Comparison of ENCODE assay signal across 8 mouse cellular contexts in genomic region chr17:34971694-34972068, GRCm38 (mm10). TPM values are rescaled to one million over a fixed set of nuclear protein-coding genes. Genes with fewer than 3 reads are reported as not detected.
DNase-seq lines count a peak whose midpoint lies in the region; ATAC-seq and TF ChIP-seq lines count a peak whose summit lies in the region.
"Not testable (repeated sequence)": the region's sequence is repeated elsewhere in the genome, so short reads cannot be mapped to it uniquely, and the experiment has no call there.

No protein-coding gene starts in this region.

- peak overlapping the region; percentile 31 for H3K4me3 ChIP-seq in cortical plate, adult 2 months (ENCODE audit: insufficient read depth, low read length)
- peak overlapping the region; percentile 40 for H3K4me3 ChIP-seq in forebrain, embryonic 13.5 days
- H3K4me3 ChIP-seq in heart, embryonic 15.5 days = peak overlapping the region; percentile 54
- peak overlapping the region; percentile 34 for H3K4me3 ChIP-seq in intestine, embryonic 15.5 days (replicated peaks)
- H3K4me3 ChIP-seq in limb, embryonic 12.5 days (replicated peaks) = peak overlapping the region; percentile 42
- peak overlapping the region; percentile 33; the same call in 1 of the 2 replicates for H3K4me3 ChIP-seq in lung, embryonic 14.5 days (ENCODE audit: low read depth, low read length)
- peak overlapping the region; percentile 39 for H3K4me3 ChIP-seq in midbrain, embryonic 16.5 days (ENCODE audit: low read depth, low read length)
- H3K4me3 ChIP-seq in stomach, embryonic 16.5 days (replicated peaks; ENCODE audit: low read length) = peak overlapping the region; percentile 42

- H3K27ac ChIP-seq in cortical plate, adult 2 months (ENCODE audit: insufficient read depth, low read length); forebrain, embryonic 13.5 days; heart, embryonic 15.5 days; intestine, embryonic 15.5 days; limb, embryonic 12.5 days; lung, embryonic 14.5 days (ENCODE audit: low read depth); midbrain, embryonic 16.5 days (ENCODE audit: low read length); stomach, embryonic 16.5 days (ENCODE audit: low read length): not testable (repeated sequence)

- TF ChIP-seq CTCF in cortical plate, adult 2 months (IDR thresholded peaks at IDR 0.05; ENCODE audit: extremely low read depth, insufficient read depth, low read length); lung, embryonic 14.5 days (IDR thresholded peaks at IDR 0.05; ENCODE audit: low read depth): not testable (repeated sequence)

- ATAC-seq in forebrain, embryonic 13.5 days; heart, embryonic 15.5 days (replicated peaks; ENCODE audit: insufficient number of reproducible peaks, insufficient read depth, low FRiP score, low read depth); lung, embryonic 14.5 days (ENCODE audit: insufficient read depth): not testable (repeated sequence)
- peak; percentile 68 for ATAC-seq in intestine, embryonic 15.5 days
- ATAC-seq in limb, embryonic 12.5 days (ENCODE audit: insufficient number of reproducible peaks, insufficient read depth, low FRiP score, low TSS enrichment, low read depth) = peak; percentile 40; the same call in 1 of the 2 replicates
- peak; percentile 46 for ATAC-seq in midbrain, embryonic 16.5 days
- ATAC-seq in stomach, embryonic 16.5 days (ENCODE audit: insufficient read depth, low FRiP score) = peak; percentile 44

- WGBS in forebrain, embryonic 13.5 days = 0% methylated on average over 14 of the region's 43 CpGs
- WGBS in heart, embryonic 15.5 days = under 1% methylated on average over 18 of the region's 43 CpGs
- WGBS in intestine, embryonic 15.5 days = under 1% methylated on average over 32 of the region's 43 CpGs
- 4% methylated on average over 28 of the region's 43 CpGs for WGBS in limb, embryonic 12.5 days
- WGBS in lung, embryonic 14.5 days = 0% methylated on average over 28 of the region's 43 CpGs
- WGBS in midbrain, embryonic 16.5 days = under 1% methylated on average over 19 of the region's 43 CpGs
- 3% methylated on average over 22 of the region's 43 CpGs for WGBS in stomach, embryonic 16.5 days

- H3K4me1 ChIP-seq in cortical plate, adult 2 months (ENCODE audit: control insufficient read depth, insufficient read depth, low read length); forebrain, embryonic 13.5 days; heart, embryonic 15.5 days (replicated peaks); intestine, embryonic 15.5 days (replicated peaks); limb, embryonic 12.5 days (replicated peaks); lung, embryonic 14.5 days (ENCODE audit: insufficient read depth); midbrain, embryonic 16.5 days (ENCODE audit: control insufficient read depth, insufficient read depth, low read length); stomach, embryonic 16.5 days (ENCODE audit: control insufficient read depth, insufficient read depth, low read length): not testable (repeated sequence)

- DNase-seq in lung, embryonic 14.5 days = not testable (repeated sequence)

- not testable (repeated sequence) for H3K36me3 ChIP-seq in forebrain, embryonic 13.5 days (ENCODE audit: poor library complexity, severe bottlenecking); heart, embryonic 15.5 days; intestine, embryonic 15.5 days; limb, embryonic 12.5 days; lung, embryonic 14.5 days (ENCODE audit: insufficient read depth); midbrain, embryonic 16.5 days (ENCODE audit: control insufficient read depth, insufficient read depth, low read length); stomach, embryonic 16.5 days (ENCODE audit: control insufficient read depth, insufficient read depth, low read length)

- peak overlapping the region; percentile 79 for H3K4me2 ChIP-seq in forebrain, embryonic 13.5 days
- peak overlapping the region; percentile 80 for H3K4me2 ChIP-seq in heart, embryonic 15.5 days
- H3K4me2 ChIP-seq in intestine, embryonic 15.5 days (replicated peaks) = peak overlapping the region; percentile 77
- H3K4me2 ChIP-seq in limb, embryonic 12.5 days = peak overlapping the region; percentile 77
- H3K4me2 ChIP-seq in lung, embryonic 14.5 days = peak overlapping the region; percentile 82
- peak overlapping the region; percentile 77 for H3K4me2 ChIP-seq in midbrain, embryonic 16.5 days (ENCODE audit: low read length)
- H3K4me2 ChIP-seq in stomach, embryonic 16.5 days (ENCODE audit: low read depth, low read length) = peak overlapping the region; percentile 69

- not testable (repeated sequence) for TF ChIP-seq POLR2A in cortical plate, adult 2 months (IDR thresholded peaks at IDR 0.05; ENCODE audit: extremely low read depth, insufficient read depth, low read length)

- peaks cover 39% of the 10 kb centered on the region for H3K27me3 ChIP-seq in forebrain, embryonic 13.5 days
- peaks cover 23% of the 10 kb centered on the region for H3K27me3 ChIP-seq in heart, embryonic 15.5 days
- peaks cover 21% of the 10 kb centered on the region for H3K27me3 ChIP-seq in intestine, embryonic 15.5 days (replicated peaks)
- peaks cover 36% of the 10 kb centered on the region for H3K27me3 ChIP-seq in limb, embryonic 12.5 days
- H3K27me3 ChIP-seq in lung, embryonic 14.5 days (ENCODE audit: insufficient read depth, low read length) = peaks cover 25% of the 10 kb centered on the region
- peaks cover 22% of the 10 kb centered on the region for H3K27me3 ChIP-seq in midbrain, embryonic 16.5 days (ENCODE audit: control insufficient read depth, insufficient read depth, low read depth, low read length)
- H3K27me3 ChIP-seq in stomach, embryonic 16.5 days (ENCODE audit: control insufficient read depth, insufficient read depth, low read length) = peaks cover 19% of the 10 kb centered on the region

- H3K9ac ChIP-seq in forebrain, embryonic 13.5 days = 0 out of 2 replicates have a peak overlapping the region, but pooled peaks have one; percentile 48
- not testable (repeated sequence) for H3K9ac ChIP-seq in heart, embryonic 15.5 days; intestine, embryonic 15.5 days; limb, embryonic 12.5 days (replicated peaks); lung, embryonic 14.5 days; stomach, embryonic 16.5 days (ENCODE audit: low read length)
- H3K9ac ChIP-seq in midbrain, embryonic 16.5 days (ENCODE audit: low read depth, low read length) = 0 out of 2 replicates have a peak overlapping the region, but pooled peaks have one; percentile 44

- not testable (repeated sequence) for H3K9me3 ChIP-seq in forebrain, embryonic 13.5 days (replicated peaks); heart, embryonic 15.5 days (replicated peaks); intestine, embryonic 15.5 days; limb, embryonic 12.5 days; lung, embryonic 14.5 days (ENCODE audit: low read depth, low read length); midbrain, embryonic 16.5 days (replicated peaks; ENCODE audit: control insufficient read depth, low read length, poor library complexity, severe bottlenecking); stomach, embryonic 16.5 days (replicated peaks; ENCODE audit: control insufficient read depth, low read length)

RNA-seq across cellular contexts. Expression of gene Hspa1a, which starts 0.3 kb away (rescaled TPM):
- 12.0 and 14.0 TPM in 2 replicates for polyA plus RNA-seq in cortical plate, adult 2 months (2012; rRNA removed)
- polyA plus RNA-seq in forebrain, embryonic 13.5 days (2015; fragmentation: Nextera tagmentation; extraction: Ambion mirVana) = 1.5 and 1.6 TPM in 2 replicates
- 3.5 and 4.8 TPM in 2 replicates for polyA plus RNA-seq in heart, embryonic 15.5 days (2015; fragmentation: Nextera tagmentation; extraction: Ambion mirVana)
- 6.2 and 6.3 TPM in 2 replicates for polyA plus RNA-seq in intestine, embryonic 15.5 days (2015; fragmentation: Nextera tagmentation; extraction: Ambion mirVana)
- polyA plus RNA-seq in limb, embryonic 12.5 days (2016; fragmentation: Nextera tagmentation; extraction: Ambion mirVana) = 1.9 and 2.0 TPM in 2 replicates
- 2.0 and 2.1 TPM in 2 replicates for polyA plus RNA-seq in lung, embryonic 14.5 days (2014; fragmentation: Nextera tagmentation; extraction: Ambion mirVana)
- 13.4 and 19.3 TPM in 2 replicates for polyA plus RNA-seq in midbrain, embryonic 16.5 days (2015; fragmentation: Nextera tagmentation; extraction: Ambion mirVana)
- polyA plus RNA-seq in stomach, embryonic 16.5 days (2015; fragmentation: Nextera tagmentation; extraction: Ambion mirVana) = 13.7 and 16.3 TPM in 2 replicates

RNA-seq across cellular contexts. Expression of gene Hspa1l, which starts 0.8 kb away (rescaled TPM):
- polyA plus RNA-seq in cortical plate, adult 2 months (2012; rRNA removed) = 0.50 and 0.59 TPM in 2 replicates
- 1.00 and 1.3 TPM in 2 replicates for polyA plus RNA-seq in forebrain, embryonic 13.5 days (2015; fragmentation: Nextera tagmentation; extraction: Ambion mirVana)
- 2.1 and 2.6 TPM in 2 replicates for polyA plus RNA-seq in heart, embryonic 15.5 days (2015; fragmentation: Nextera tagmentation; extraction: Ambion mirVana)
- polyA plus RNA-seq in intestine, embryonic 15.5 days (2015; fragmentation: Nextera tagmentation; extraction: Ambion mirVana) = 0.16 and 0.78 TPM in 2 replicates
- polyA plus RNA-seq in limb, embryonic 12.5 days (2016; fragmentation: Nextera tagmentation; extraction: Ambion mirVana) = 1.0 and 1.1 TPM in 2 replicates
- 0.83 and 1.1 TPM in 2 replicates for polyA plus RNA-seq in lung, embryonic 14.5 days (2014; fragmentation: Nextera tagmentation; extraction: Ambion mirVana)
- 2.0 and 2.4 TPM in 2 replicates for polyA plus RNA-seq in midbrain, embryonic 16.5 days (2015; fragmentation: Nextera tagmentation; extraction: Ambion mirVana)
- 0.96 and 1.4 TPM in 2 replicates for polyA plus RNA-seq in stomach, embryonic 16.5 days (2015; fragmentation: Nextera tagmentation; extraction: Ambion mirVana)

RNA-seq across cellular contexts. Expression of gene Gm20481, which starts 2.0 kb away (rescaled TPM):
- polyA plus RNA-seq in cortical plate, adult 2 months (2012; rRNA removed) = not detected in 2 replicates
- polyA plus RNA-seq in forebrain, embryonic 13.5 days (2015; fragmentation: Nextera tagmentation; extraction: Ambion mirVana) = not detected in 2 replicates
- polyA plus RNA-seq in heart, embryonic 15.5 days (2015; fragmentation: Nextera tagmentation; extraction: Ambion mirVana) = not detected in 2 replicates
- polyA plus RNA-seq in intestine, embryonic 15.5 days (2015; fragmentation: Nextera tagmentation; extraction: Ambion mirVana) = not detected in 2 replicates
- polyA plus RNA-seq in limb, embryonic 12.5 days (2016; fragmentation: Nextera tagmentation; extraction: Ambion mirVana) = not detected in 2 replicates
- polyA plus RNA-seq in lung, embryonic 14.5 days (2014; fragmentation: Nextera tagmentation; extraction: Ambion mirVana) = 1.3 TPM in 1 of 2 replicates, not detected in the other
- polyA plus RNA-seq in midbrain, embryonic 16.5 days (2015; fragmentation: Nextera tagmentation; extraction: Ambion mirVana) = not detected in 2 replicates
- 0.27 TPM in 1 of 2 replicates, not detected in the other for polyA plus RNA-seq in stomach, embryonic 16.5 days (2015; fragmentation: Nextera tagmentation; extraction: Ambion mirVana)

RNA-seq across cellular contexts. Expression of gene Lsm2, which starts 10.0 kb away (rescaled TPM):
- 36.9 and 37.2 TPM in 2 replicates for polyA plus RNA-seq in cortical plate, adult 2 months (2012; rRNA removed)
- 203 and 213 TPM in 2 replicates for polyA plus RNA-seq in forebrain, embryonic 13.5 days (2015; fragmentation: Nextera tagmentation; extraction: Ambion mirVana)
- polyA plus RNA-seq in heart, embryonic 15.5 days (2015; fragmentation: Nextera tagmentation; extraction: Ambion mirVana) = 116 and 132 TPM in 2 replicates
- 187 and 190 TPM in 2 replicates for polyA plus RNA-seq in intestine, embryonic 15.5 days (2015; fragmentation: Nextera tagmentation; extraction: Ambion mirVana)
- 222 and 234 TPM in 2 replicates for polyA plus RNA-seq in limb, embryonic 12.5 days (2016; fragmentation: Nextera tagmentation; extraction: Ambion mirVana)
- 241 and 265 TPM in 2 replicates for polyA plus RNA-seq in lung, embryonic 14.5 days (2014; fragmentation: Nextera tagmentation; extraction: Ambion mirVana)
- 97.2 and 107 TPM in 2 replicates for polyA plus RNA-seq in midbrain, embryonic 16.5 days (2015; fragmentation: Nextera tagmentation; extraction: Ambion mirVana)
- polyA plus RNA-seq in stomach, embryonic 16.5 days (2015; fragmentation: Nextera tagmentation; extraction: Ambion mirVana) = 145 and 146 TPM in 2 replicates

RNA-seq across cellular contexts. Expression of gene Hspa1b, which starts 12.6 kb away (rescaled TPM):
- 8.4 and 11.6 TPM in 2 replicates for polyA plus RNA-seq in cortical plate, adult 2 months (2012; rRNA removed)
- 0.10 and 0.12 TPM in 2 replicates for polyA plus RNA-seq in forebrain, embryonic 13.5 days (2015; fragmentation: Nextera tagmentation; extraction: Ambion mirVana)
- 0.16 and 0.30 TPM in 2 replicates for polyA plus RNA-seq in heart, embryonic 15.5 days (2015; fragmentation: Nextera tagmentation; extraction: Ambion mirVana)
- polyA plus RNA-seq in intestine, embryonic 15.5 days (2015; fragmentation: Nextera tagmentation; extraction: Ambion mirVana) = 0.43 TPM in 2 replicates
- 0.19 TPM in 1 of 2 replicates, not detected in the other for polyA plus RNA-seq in limb, embryonic 12.5 days (2016; fragmentation: Nextera tagmentation; extraction: Ambion mirVana)
- polyA plus RNA-seq in lung, embryonic 14.5 days (2014; fragmentation: Nextera tagmentation; extraction: Ambion mirVana) = 0.16 and 0.35 TPM in 2 replicates
- 0.24 TPM in 1 of 2 replicates, not detected in the other for polyA plus RNA-seq in midbrain, embryonic 16.5 days (2015; fragmentation: Nextera tagmentation; extraction: Ambion mirVana)
- 0.94 and 1.4 TPM in 2 replicates for polyA plus RNA-seq in stomach, embryonic 16.5 days (2015; fragmentation: Nextera tagmentation; extraction: Ambion mirVana)
